Mouse (Mus musculus) kidney, adult 2 months (tissue): ENCODE measurements around the gene Dis3. TPM values are rescaled to one million over a fixed set of nuclear protein-coding genes. Genes with fewer than 3 reads are reported as not detected.
"Not testable (repeated sequence)": the region's sequence is repeated elsewhere in the genome, so short reads cannot be mapped to it uniquely, and the experiment has no call there.

Experiments used
- DNase-seq: peaks from one replicate; pipeline ENCODE4 v3.0.0; 2021
- H3K27ac ChIP-seq: fragments of 200-500 bp; 2 replicates; pipeline ENCODE4 v1.5.1; 2012; ENCODE audit warnings: low read depth, low read length, control low read depth, inconsistent platforms; ENCODE audit not compliant: insufficient read depth
- H3K27me3 ChIP-seq: fragments of 200-500 bp; replicated peaks from 2 replicates; pipeline ENCODE4 v1.6.1; 2012; ENCODE audit warnings: mild to moderate bottlenecking, moderate library complexity, low read length, inconsistent platforms; ENCODE audit not compliant: control insufficient read depth, insufficient read depth
- H3K36me3 ChIP-seq: fragments of 200-500 bp; 2 replicates; pipeline ENCODE4 v1.6.1; 2012; ENCODE audit warnings: mild to moderate bottlenecking, moderate library complexity, low read length, inconsistent platforms; ENCODE audit not compliant: control insufficient read depth, insufficient read depth
- H3K4me1 ChIP-seq: fragments of 200-500 bp; 2 replicates; pipeline ENCODE4 v1.6.1; 2011; ENCODE audit warnings: low read length; ENCODE audit not compliant: control insufficient read depth, insufficient read depth
- H3K4me3 ChIP-seq: fragments of 200-500 bp; 2 replicates; pipeline ENCODE4 v1.5.1; 2011; ENCODE audit warnings: mild to moderate bottlenecking, low read depth, low read length, control low read depth; ENCODE audit not compliant: insufficient read depth
- CTCF ChIP-seq: fragments of 200-500 bp; conservative IDR thresholded peaks from 2 replicates; pipeline ENCODE4 v1.5.1; 2011; ENCODE audit warnings: low read depth, mild to moderate bottlenecking, control low read depth, low read length, moderate library complexity, mixed read lengths; ENCODE audit not compliant: insufficient read depth, insufficient read length
- POLR2A ChIP-seq: fragments of 200-500 bp; IDR thresholded peaks from one replicate; pipeline ENCODE4 v1.6.1; 2011; ENCODE audit warnings: low read depth, low read length, control low read depth
- WGBS: fragments of 180-500 bp; shearing (Covaris S2); methylation state at CpG from one replicate; pipeline ENCODE4 v1.1.7; 2018; 5-methylcytosine and 5-hydroxymethylcytosine counted together
- polyA plus RNA-seq: library from polyadenylated mRNA; depleted of rRNA; stranded (reverse); fragments of >200 nt; gene quantifications from 2 replicates; pipeline ENCODE4 v1.2.3, GENCODE M21; 2012

The Dis3 gene
- polyA plus RNA-seq, 1 experiment, result 3.5 TPM

- H3K27me3 ChIP-seq, result no peaks in the 10 kb centered on the region
- H3K4me1 ChIP-seq, result peaks cover 7% of the 10 kb centered on the region
- WGBS, result 8% methylated on average over 5 of the region's 5 CpGs
- DNase-seq, result no peak
- H3K36me3 ChIP-seq, result no peaks in the 10 kb centered on the region
- no peak overlapping the region for H3K27ac ChIP-seq
- TF ChIP-seq POLR2A (no peak), CTCF (no peak)
- peak overlapping the region; percentile 34 for H3K4me3 ChIP-seq
Measured at GRCm38 (mm10) chr14:99044718-99045117, 54.9 kb downstream of the Dis3 start.

GRCm38 (mm10) chr14:99044096-99044495, 55.5 kb downstream of the Dis3 start:
- TF ChIP-seq CTCF, result no peak
- TF ChIP-seq POLR2A, result no peak
- no peaks in the 10 kb centered on the region for H3K36me3 ChIP-seq
- no peak overlapping the region for H3K27ac ChIP-seq
- H3K4me1 ChIP-seq, result peaks cover 7% of the 10 kb centered on the region
- 43% methylated on average over 10 of the region's 10 CpGs for WGBS
- H3K27me3 ChIP-seq, result no peaks in the 10 kb centered on the region
- DNase-seq, result no peak
- H3K4me3 ChIP-seq, result no peak overlapping the region

DNA sequence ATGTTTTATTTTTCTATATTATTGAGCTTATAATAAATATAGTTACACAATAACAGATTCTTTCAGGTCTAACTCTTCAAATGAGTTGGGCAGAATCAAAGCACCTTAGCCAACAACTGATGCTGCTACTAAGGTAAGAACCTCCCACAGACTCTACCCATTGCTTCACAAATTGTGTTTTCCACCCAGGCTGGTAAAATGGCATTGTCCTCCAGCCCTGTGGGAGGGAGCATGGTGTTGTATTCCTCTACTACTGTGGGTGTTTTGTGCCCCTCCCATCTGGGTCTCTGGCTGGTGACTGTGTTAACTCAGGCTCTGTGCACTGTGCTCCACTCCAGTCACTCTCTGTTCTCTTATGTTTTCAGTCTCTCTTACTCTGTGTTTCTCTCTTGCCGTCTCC, 56.1 kb downstream of the Dis3 start:
- Histone ChIP-seq H3K36me3 (no peaks in the 10 kb centered on the region), H3K27ac (no peak overlapping the region), H3K27me3 (no peaks in the 10 kb centered on the region), H3K4me3 (no peak overlapping the region), H3K4me1 (peaks cover 7% of the 10 kb centered on the region)
- TF ChIP-seq POLR2A (no peak), CTCF (no peak)
- no peak for DNase-seq
- WGBS, result 68% methylated on average over 1 of the region's 1 CpGs

DNA sequence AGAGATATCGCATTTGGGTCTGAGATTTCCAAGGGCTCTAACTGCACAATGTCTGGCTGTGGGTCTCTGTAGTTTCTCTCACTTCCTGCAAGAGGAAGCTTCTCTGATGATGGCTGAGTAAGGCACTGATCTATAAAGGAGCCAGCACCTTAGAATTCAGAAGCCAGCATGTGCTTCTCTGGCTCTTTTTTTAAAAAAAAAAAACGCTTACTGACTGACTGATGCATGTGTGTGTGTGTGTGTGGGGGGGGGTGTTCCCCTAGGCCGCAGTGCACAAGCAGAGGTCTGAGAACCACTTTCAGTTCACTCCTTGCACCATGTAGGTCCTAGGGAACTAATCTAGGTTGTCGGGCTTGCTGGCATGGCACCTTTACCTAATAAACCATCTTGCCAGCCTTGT, 58.2 kb downstream of the Dis3 start:
- TF ChIP-seq CTCF, result no peak
- TF ChIP-seq POLR2A, result no peak
- no peaks in the 10 kb centered on the region for H3K36me3 ChIP-seq
- no peaks in the 10 kb centered on the region for H3K27me3 ChIP-seq
- DNase-seq, result no peak
- no peak overlapping the region for H3K27ac ChIP-seq
- H3K4me3 ChIP-seq, result no peak overlapping the region
- peaks cover 7% of the 10 kb centered on the region for H3K4me1 ChIP-seq
- 44% methylated on average over 4 of the region's 4 CpGs for WGBS

GRCm38 (mm10) chr14:99039308-99039707, 60.3 kb downstream of the Dis3 start:
- H3K4me1 ChIP-seq, H3K27me3 ChIP-seq, H3K36me3 ChIP-seq, H3K27ac ChIP-seq, DNase-seq, H3K4me3 ChIP-seq: not testable (repeated sequence)
- 88% methylated on average over 5 of the region's 5 CpGs for WGBS

GRCm38 (mm10) chr14:99037703-99038102, 61.9 kb downstream of the Dis3 start:
- Histone ChIP-seq H3K4me1 (no peaks in the 10 kb centered on the region; the same call in 1 of the 2 replicates), H3K27me3 (no peaks in the 10 kb centered on the region), H3K36me3 (no peaks in the 10 kb centered on the region), H3K4me3 (no peak overlapping the region), H3K27ac (no peak overlapping the region)
- 61% methylated on average over 2 of the region's 2 CpGs for WGBS
- DNase-seq, result no peak
- no peak for TF ChIP-seq CTCF
- TF ChIP-seq POLR2A, result no peak

DNA sequence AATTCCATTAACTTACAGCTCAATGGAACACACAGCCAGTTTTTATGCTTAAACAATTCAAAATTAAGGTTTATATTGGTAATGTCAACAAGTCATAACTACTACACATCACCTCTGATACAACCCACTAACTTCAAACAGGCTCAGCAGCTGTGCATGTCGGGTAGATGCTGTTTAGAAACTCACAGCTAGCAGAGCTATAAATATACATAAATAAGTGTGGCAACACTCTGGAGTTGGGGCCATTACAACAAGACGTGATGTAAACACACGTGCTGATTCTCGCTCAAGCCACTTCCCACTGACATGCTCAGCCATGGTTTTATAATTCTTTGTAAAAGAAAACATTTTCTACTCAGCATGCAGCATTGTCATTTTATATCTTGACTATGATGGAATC, 63.5 kb downstream of the Dis3 start:
- Histone ChIP-seq H3K27ac (no peak overlapping the region), H3K4me3 (no peak overlapping the region), H3K27me3 (no peaks in the 10 kb centered on the region), H3K36me3 (no peaks in the 10 kb centered on the region), H3K4me1 (no peaks in the 10 kb centered on the region)
- 76% methylated on average over 4 of the region's 4 CpGs for WGBS
- TF ChIP-seq CTCF (no peak), POLR2A (no peak)
- no peak for DNase-seq

DNA sequence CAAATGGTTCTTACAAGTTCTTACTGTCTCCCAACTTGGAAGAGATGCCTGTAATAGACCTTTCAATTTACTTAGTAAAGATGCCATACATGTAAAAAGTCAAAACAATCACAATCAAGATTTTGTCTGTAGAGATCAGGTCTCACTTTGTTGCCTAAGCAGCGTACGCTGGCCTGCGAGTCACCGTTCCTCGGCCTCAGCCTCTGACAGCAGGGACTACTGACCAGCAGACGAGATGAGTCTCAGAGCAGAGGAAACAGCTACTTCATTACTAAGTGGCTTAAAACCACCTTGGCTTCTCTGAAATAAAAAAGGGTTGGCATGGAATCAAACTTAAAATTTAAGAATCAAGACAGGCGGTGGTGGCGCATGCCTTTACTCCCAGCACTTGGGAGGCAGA, 64.7 kb downstream of the Dis3 start:
- 94% methylated on average over 8 of the region's 8 CpGs for WGBS
- not testable (repeated sequence) for H3K4me3 ChIP-seq, DNase-seq, H3K27me3 ChIP-seq, H3K27ac ChIP-seq, H3K4me1 ChIP-seq, H3K36me3 ChIP-seq
